Mouse (Mus musculus) intestine, postnatal 0 days (tissue): ENCODE results near the gene Tepp. TPM values are rescaled to one million over a fixed set of nuclear protein-coding genes. Genes with fewer than 3 reads are reported as not detected.

Experiments
- ATAC-seq: fragments of 200-750 bp; cut with Nextera tagmentation; 2 replicates; pipeline ENCODE4 v1.8.0; 2017; ENCODE audit warnings: mild to moderate bottlenecking, moderate TSS enrichment, moderate library complexity
- H3K27ac ChIP-seq: fragments of 300-500 bp; sonication (generic); 2 replicates; pipeline ENCODE4 v1.5.1; 2014; ENCODE audit warnings: mild to moderate bottlenecking, low read depth, low read length, moderate library complexity
- H3K27me3 ChIP-seq: fragments of 300-500 bp; sonication (generic); replicated peaks from 2 replicates; pipeline ENCODE4 v1.6.1; 2014; ENCODE audit warnings: low read length, mixed read lengths; ENCODE audit not compliant: control insufficient read depth, insufficient read depth
- H3K36me3 ChIP-seq: fragments of 300-500 bp; sonication (generic); 2 replicates; pipeline ENCODE4 v1.6.1; 2014; ENCODE audit warnings: mild to moderate bottlenecking, moderate library complexity; ENCODE audit not compliant: control insufficient read depth, insufficient read depth
- H3K4me1 ChIP-seq: fragments of 300-500 bp; sonication (generic); replicated peaks from 2 replicates; pipeline ENCODE4 v1.6.1; 2014; ENCODE audit warnings: antibody characterized with exemption, low read length, mixed read lengths; ENCODE audit not compliant: control insufficient read depth, insufficient read depth
- H3K4me2 ChIP-seq: fragments of 300-500 bp; sonication (generic); replicated peaks from 2 replicates; pipeline ENCODE4 v1.6.1; 2014; ENCODE audit warnings: low read depth, mild to moderate bottlenecking, moderate library complexity
- H3K4me3 ChIP-seq: fragments of 300-500 bp; sonication (generic); 2 replicates; pipeline ENCODE4 v1.5.1; 2014; ENCODE audit warnings: low read depth, low read length
- H3K9ac ChIP-seq: fragments of 300-500 bp; sonication (generic); 2 replicates; pipeline ENCODE4 v1.6.1; 2014; ENCODE audit warnings: mild to moderate bottlenecking, low read depth, low read length
- H3K9me3 ChIP-seq: fragments of 300-500 bp; sonication (generic); 2 replicates; pipeline ENCODE4 v1.6.1; 2016; ENCODE audit warnings: mixed run types; ENCODE audit not compliant: control insufficient read depth
- CTCF ChIP-seq: sonication (generic); IDR thresholded peaks from 2 replicates; pipeline ENCODE4 v1.5.1; 2016; ENCODE audit warnings: low read depth, mild to moderate bottlenecking, control low read depth, antibody characterized with exemption, moderate library complexity
- WGBS: fragments of 180-500 bp; shearing (Covaris S2); extraction: QIAGEN DNeasy Blood & Tissue Kit; methylation state at CpG from one replicate; pipeline ENCODE4 v1.1.7; 2014; 5-methylcytosine and 5-hydroxymethylcytosine counted together
- polyA plus RNA-seq: library from polyadenylated mRNA; unstranded; fragments of >200 nt; fragmentation: Nextera tagmentation; extraction: Ambion mirVana; gene quantifications from 2 replicates; pipeline ENCODE4 v1.2.1, GENCODE M21; 2015

Tepp gene
- polyA plus RNA-seq, 1 experiment from 2014 or later: not detected

- H3K4me3 ChIP-seq: no peak overlapping the region
- TF ChIP-seq CTCF: no peak
- H3K9me3 ChIP-seq: no peaks in the 10 kb centered on the region
- no peak for ATAC-seq
- H3K4me1 ChIP-seq: no peaks in the 10 kb centered on the region
- no peaks in the 10 kb centered on the region for H3K27me3 ChIP-seq
- WGBS: 74% methylated on average over 5 of the region's 5 CpGs
- H3K4me2 ChIP-seq: no peak overlapping the region
- H3K27ac ChIP-seq: 0 out of 2 replicates have a peak overlapping the region, but pooled peaks have one; percentile 7
- peaks cover 44% of the 10 kb centered on the region for H3K36me3 ChIP-seq
- no peak overlapping the region for H3K9ac ChIP-seq
These were observed 14.3 kb downstream of the Tepp start for GRCm38 (mm10) chr8:95324646-95325045.

- Histone ChIP-seq H3K9ac (no peak overlapping the region), H3K27me3 (no peaks in the 10 kb centered on the region), H3K9me3 (no peaks in the 10 kb centered on the region), H3K27ac (peak overlapping the region; percentile 7; the same call in 1 of the 2 replicates), H3K4me3 (no peak overlapping the region), H3K36me3 (peaks cover 44% of the 10 kb centered on the region), H3K4me1 (0 out of 2 replicates have a peak, but pooled peaks cover 5% of the 10 kb centered on the region), H3K4me2 (no peak overlapping the region)
- ATAC-seq: no peak
- 86% methylated on average over 5 of the region's 5 CpGs for WGBS
- no peak for TF ChIP-seq CTCF
These were observed 16.5 kb downstream of the Tepp start for GRCm38 (mm10) chr8:95326822-95327221.

- ATAC-seq: no peak
- H3K27ac ChIP-seq: no peak overlapping the region; the same call in 1 of the 2 replicates
- TF ChIP-seq CTCF: no peak
- H3K9me3 ChIP-seq: no peaks in the 10 kb centered on the region
- no peak overlapping the region for H3K4me3 ChIP-seq
- H3K4me1 ChIP-seq: 0 out of 2 replicates have a peak, but pooled peaks cover 8% of the 10 kb centered on the region
- no peaks in the 10 kb centered on the region for H3K27me3 ChIP-seq
- H3K9ac ChIP-seq: no peak overlapping the region
- 93% methylated on average over 44 of the region's 46 CpGs for WGBS
- H3K36me3 ChIP-seq: peaks cover 44% of the 10 kb centered on the region
- H3K4me2 ChIP-seq: no peak overlapping the region
These were observed 17.6 kb downstream of the Tepp start for GRCm38 (mm10) chr8:95327866-95328465.

GRCm38 (mm10) chr8:95330367-95330766 is 20.0 kb downstream of the Tepp start:
- Histone ChIP-seq H3K36me3 (peaks cover 55% of the 10 kb centered on the region), H3K4me3 (peak overlapping the region; percentile 85)
- no peak for TF ChIP-seq CTCF

GRCm38 (mm10) chr8:95331156-95331719 is 20.9 kb downstream of the Tepp start:
- under 1% methylated on average over 38 of the region's 38 CpGs for WGBS
- Histone ChIP-seq H3K27me3 (no peaks in the 10 kb centered on the region), H3K4me1 (0 out of 2 replicates have a peak, but pooled peaks cover 8% of the 10 kb centered on the region), H3K27ac (peak overlapping the region; percentile 96), H3K9me3 (no peaks in the 10 kb centered on the region), H3K9ac (peak overlapping the region; percentile 78), H3K4me2 (peak overlapping the region; percentile 84), H3K4me3 (peak overlapping the region; percentile 85), H3K36me3 (peaks cover 48% of the 10 kb centered on the region)
- TF ChIP-seq CTCF: no peak
- peak; percentile 54 for ATAC-seq

More at GRCm38 (mm10) chr8:95330367-95330766, 20.0 kb downstream of the Tepp start:
- Histone ChIP-seq H3K27me3 (no peaks in the 10 kb centered on the region), H3K9ac (peak overlapping the region; percentile 78; the same call in 1 of the 2 replicates), H3K4me2 (peak overlapping the region; percentile 84), H3K4me1 (0 out of 2 replicates have a peak, but pooled peaks cover 8% of the 10 kb centered on the region), H3K9me3 (no peaks in the 10 kb centered on the region), H3K27ac (no peak overlapping the region)
- WGBS: 40% methylated on average over 1 of the region's 1 CpGs
- no peak for ATAC-seq

GRCm38 (mm10) chr8:95331720-95332436 is 21.5 kb downstream of the Tepp start, which contains the start of the genes Zfp319 and Usb1:
TSS of gene Zfp319 (minus strand) at chr8:95331950.
TSS of gene Usb1 (plus strand) at chr8:95332284.
- peak; percentile 94 for ATAC-seq
- H3K27ac ChIP-seq: peak within 1 kb of the TSS; percentile 96
- peak; percentile 73 for TF ChIP-seq CTCF

More at GRCm38 (mm10) chr8:95331720-95332436, 21.5 kb downstream of the Tepp start, which contains the start of the genes Zfp319 and Usb1:
- Histone ChIP-seq H3K9me3 (no peaks in the 10 kb centered on the region), H3K4me2 (peak within 1 kb of the TSS; percentile 84), H3K4me1 (0 out of 2 replicates have a peak, but pooled peaks cover 8% of the 10 kb centered on the region), H3K27me3 (no peaks in the 10 kb centered on the region), H3K4me3 (peak within 1 kb of the TSS; percentile 85), H3K9ac (peak within 1 kb of the TSS; percentile 78), H3K36me3 (peaks cover 45% of the 10 kb centered on the region)
- WGBS: under 1% methylated on average over 68 of the region's 80 CpGs
